Mouse (Mus musculus) adipocyte (in vitro differentiated cells): ENCODE data around the gene Rnf167.

Experiments used
- DNase-seq: peaks from one replicate; pipeline ENCODE4 v3.0.0-alpha.2; 2016; ENCODE audit warnings: low spot score

Gene Rnf167

GRCm38 (mm10) chr11:70674501-70674900 is 27.5 kb downstream of the Rnf167 start:
- DNase-seq = no peak

GRCm38 (mm10) chr11:70678092-70678491 is 31.1 kb downstream of the Rnf167 start:
- DNase-seq = no peak

GRCm38 (mm10) chr11:70678576-70678975 is 31.5 kb downstream of the Rnf167 start:
- DNase-seq = no peak

- DNase-seq = no peak
These were observed 32.3 kb downstream of the Rnf167 start for GRCm38 (mm10) chr11:70679361-70679760.

- DNase-seq = no peak
These were observed 32.9 kb downstream of the Rnf167 start for GRCm38 (mm10) chr11:70679894-70680293.

GRCm38 (mm10) chr11:70681170-70681569 is 34.1 kb downstream of the Rnf167 start:
- DNase-seq = no peak

- DNase-seq = peak; percentile 53
These were observed 35.0 kb downstream of the Rnf167 start for GRCm38 (mm10) chr11:70681897-70682581.

GRCm38 (mm10) chr11:70683640-70684039 is 36.6 kb downstream of the Rnf167 start:
- DNase-seq = no peak

- no peak for DNase-seq
These were observed 40.0 kb downstream of the Rnf167 start for GRCm38 (mm10) chr11:70686901-70687566.

GRCm38 (mm10) chr11:70687601-70688199 is 40.7 kb downstream of the Rnf167 start, which contains the start of gene Camta2:
Gene Camta2, minus strand, starts transcription at chr11:70688105.
- peak; percentile 71 for DNase-seq

GRCm38 (mm10) chr11:70688372-70688771 is 41.3 kb downstream of the Rnf167 start:
- DNase-seq = peak; percentile 51

GRCm38 (mm10) chr11:70689578-70689977 is 42.5 kb downstream of the Rnf167 start:
- no peak for DNase-seq

GRCm38 (mm10) chr11:70693504-70693903 is 46.5 kb downstream of the Rnf167 start:
- no peak for DNase-seq

- no peak for DNase-seq
These were observed 50.3 kb downstream of the Rnf167 start for GRCm38 (mm10) chr11:70697376-70697775.

- peak; percentile 19 for DNase-seq
These were observed 52.0 kb downstream of the Rnf167 start for GRCm38 (mm10) chr11:70699051-70699450.

- DNase-seq = peak; percentile 90
These were observed 52.9 kb downstream of the Rnf167 start, which contains the start of the genes Inca1 and Kif1c for GRCm38 (mm10) chr11:70699722-70700556. Gene Inca1, minus strand, starts transcription at chr11:70700155. Gene Kif1c, plus strand, starts transcription at chr11:70700548.

GRCm38 (mm10) chr11:70700613-70701012 is 53.6 kb downstream of the Rnf167 start:
- peak; percentile 53 for DNase-seq
